Comparison of ENCODE assay signal across 8 mouse cellular contexts in genomic region chr1:191312513-191312941, GRCm38 (mm10). TPM values are rescaled to one million over a fixed set of nuclear protein-coding genes. Genes with fewer than 3 reads are reported as not detected.
DNase-seq lines count a peak whose midpoint lies in the region; ATAC-seq and TF ChIP-seq lines count a peak whose summit lies in the region.

No protein-coding gene starts in this region.

- H3K36me3 ChIP-seq in embryonic facial prominence, embryonic 15.5 days: peaks cover 12% of the 10 kb centered on the region
- H3K36me3 ChIP-seq in kidney, embryonic 14.5 days (ENCODE audit: control insufficient read depth, insufficient read depth, low read length): 0 out of 2 replicates have a peak, but pooled peaks cover 2% of the 10 kb centered on the region
- H3K36me3 ChIP-seq in liver, adult 2 months (ENCODE audit: control insufficient read depth, insufficient read depth, low read length): no peaks in the 10 kb centered on the region

- TF ChIP-seq POLR2A in liver, adult 2 months (IDR thresholded peaks at IDR 0.05; ENCODE audit: extremely low read depth, insufficient read depth, low read length): no peak

- WGBS in embryonic facial prominence, embryonic 15.5 days: under 1% methylated on average over 14 of the region's 14 CpGs
- under 1% methylated on average over 14 of the region's 14 CpGs for WGBS in kidney, embryonic 14.5 days
- under 1% methylated on average over 14 of the region's 14 CpGs for WGBS in liver, adult 2 months

- TF ChIP-seq CTCF in liver, adult 2 months (IDR thresholded peaks at IDR 0.05; ENCODE audit: low read depth, low read length): peak; percentile 88

- H3K9ac ChIP-seq in embryonic facial prominence, embryonic 15.5 days: peak overlapping the region; percentile 37
- H3K9ac ChIP-seq in kidney, embryonic 14.5 days (ENCODE audit: low read depth, low read length): peak overlapping the region; percentile 50
- H3K9ac ChIP-seq in liver, adult 2 months (ENCODE audit: low read depth, low read length): peak overlapping the region; percentile 73

- H3K9me3 ChIP-seq in embryonic facial prominence, embryonic 15.5 days (replicated peaks): no peaks in the 10 kb centered on the region
- no peaks in the 10 kb centered on the region for H3K9me3 ChIP-seq in kidney, embryonic 14.5 days (ENCODE audit: control insufficient read depth, low read length)

- DNase-seq in 416B (ENCODE audit: low read depth): peak; percentile 92
- DNase-seq in adrenal gland, postnatal 36 days: peak; percentile 87 to 91
- peak; percentile 85 to 87 for DNase-seq in heart, adult 9 months (ENCODE audit: low spot score in 2 of 2)
- DNase-seq in liver, adult 2 months (ENCODE audit: extremely low read depth, low read depth, low spot score): peak; percentile 85
- peak; percentile 80 to 82 for DNase-seq in spleen, postnatal 36 days (ENCODE audit: low spot score in 2 of 2)

- H3K4me1 ChIP-seq in embryonic facial prominence, embryonic 15.5 days: peaks cover 11% of the 10 kb centered on the region
- H3K4me1 ChIP-seq in kidney, embryonic 14.5 days (ENCODE audit: control insufficient read depth, insufficient read depth, low read length): 0 out of 2 replicates have a peak, but pooled peaks cover 4% of the 10 kb centered on the region
- H3K4me1 ChIP-seq in liver, adult 2 months (ENCODE audit: control insufficient read depth, insufficient read depth, low read length): peaks cover 10% of the 10 kb centered on the region; the same call in 1 of the 2 replicates

- H3K27me3 ChIP-seq in embryonic facial prominence, embryonic 15.5 days: no peaks in the 10 kb centered on the region
- H3K27me3 ChIP-seq in kidney, embryonic 14.5 days (ENCODE audit: control insufficient read depth, insufficient read depth, low read length): no peaks in the 10 kb centered on the region
- H3K27me3 ChIP-seq in liver, adult 2 months (ENCODE audit: control insufficient read depth, insufficient read depth, low read length): no peaks in the 10 kb centered on the region

- H3K4me3 ChIP-seq in embryonic facial prominence, embryonic 15.5 days (replicated peaks): peak overlapping the region; percentile 65
- peak overlapping the region; percentile 51 for H3K4me3 ChIP-seq in kidney, embryonic 14.5 days (ENCODE audit: low read length)
- peak overlapping the region; percentile 69 for H3K4me3 ChIP-seq in liver, adult 2 months (ENCODE audit: insufficient read depth, low read depth, low read length)

- peak overlapping the region; percentile 41; the same call in 1 of the 2 replicates for H3K27ac ChIP-seq in embryonic facial prominence, embryonic 15.5 days (replicated peaks)
- no peak overlapping the region for H3K27ac ChIP-seq in kidney, embryonic 14.5 days (ENCODE audit: low read depth, low read length)
- peak overlapping the region; percentile 55 for H3K27ac ChIP-seq in liver, adult 2 months (replicated peaks; ENCODE audit: insufficient read depth, low read depth, low read length)

- ATAC-seq in embryonic facial prominence, embryonic 15.5 days (ENCODE audit: insufficient number of reproducible peaks, low FRiP score, low TSS enrichment, low read depth): peak; percentile 91
- peak; percentile 95 for ATAC-seq in kidney, embryonic 14.5 days (ENCODE audit: low FRiP score, low TSS enrichment)
- peak; percentile 95 for ATAC-seq in monocyte, adult 5-6 weeks (replicated peaks; ENCODE audit: insufficient number of reproducible peaks, low FRiP score, low TSS enrichment, poor library complexity, severe bottlenecking)

- H3K79me2 ChIP-seq in liver, adult 2 months (ENCODE audit: control insufficient read depth, insufficient read depth, low read length): no peaks in the 10 kb centered on the region

- peak overlapping the region; percentile 62 for H3K4me2 ChIP-seq in embryonic facial prominence, embryonic 15.5 days (replicated peaks)
- peak overlapping the region; percentile 48 for H3K4me2 ChIP-seq in kidney, embryonic 14.5 days (replicated peaks; ENCODE audit: low read depth, low read length)

RNA-seq across cellular contexts. Expression of gene Nenf, which starts 5.5 kb away (rescaled TPM):
- total RNA-seq in adrenal gland, postnatal 36 days (2021): 100 to 1,000 TPM in 1 of 2 experiments, 10 to 100 TPM in 1; 86.6 to 103 TPM
- polyA plus RNA-seq in embryonic facial prominence, embryonic 15.5 days (2015; fragmentation: Nextera tagmentation; extraction: Ambion mirVana): 106 and 114 TPM in 2 replicates
- 97.0 and 115 TPM in 2 replicates for polyA plus RNA-seq in kidney, embryonic 14.5 days (2014; fragmentation: Nextera tagmentation; extraction: Ambion mirVana)
- total RNA-seq in liver, adult 2 months (2014; rRNA removed): 21.0 and 24.3 TPM in 2 replicates
- 22.2 and 31.5 TPM in 2 replicates for polyA plus RNA-seq in liver, adult 2 months (2012; rRNA removed)
- 1.9 to 4.4 TPM (median 2.5 TPM) in 3 replicates for total RNA-seq in monocyte, adult 5-6 weeks (2017)

RNA-seq across cellular contexts. Expression of gene Tmem206, which starts 13.2 kb away (rescaled TPM):
- total RNA-seq in adrenal gland, postnatal 36 days (2021): 1 to 10 TPM; 4.7 to 6.0 TPM
- polyA plus RNA-seq in embryonic facial prominence, embryonic 15.5 days (2015; fragmentation: Nextera tagmentation; extraction: Ambion mirVana): 16.6 and 17.9 TPM in 2 replicates
- polyA plus RNA-seq in kidney, embryonic 14.5 days (2014; fragmentation: Nextera tagmentation; extraction: Ambion mirVana): 17.6 and 25.9 TPM in 2 replicates
- 1.0 and 1.9 TPM in 2 replicates for total RNA-seq in liver, adult 2 months (2014; rRNA removed)
- 1.4 and 1.5 TPM in 2 replicates for polyA plus RNA-seq in liver, adult 2 months (2012; rRNA removed)
- total RNA-seq in monocyte, adult 5-6 weeks (2017): 5.8 to 12.5 TPM (median 10.7 TPM) in 3 replicates
